Mouse (Mus musculus): Measurements from ENCODE around the gene Sel1l3. TPM values are rescaled to one million over a fixed set of nuclear protein-coding genes. Genes with fewer than 3 reads are reported as not detected.

The Sel1l3 gene
- polyA plus RNA-seq, 1 experiment from 2014 or later = 1.5 TPM

DNA sequence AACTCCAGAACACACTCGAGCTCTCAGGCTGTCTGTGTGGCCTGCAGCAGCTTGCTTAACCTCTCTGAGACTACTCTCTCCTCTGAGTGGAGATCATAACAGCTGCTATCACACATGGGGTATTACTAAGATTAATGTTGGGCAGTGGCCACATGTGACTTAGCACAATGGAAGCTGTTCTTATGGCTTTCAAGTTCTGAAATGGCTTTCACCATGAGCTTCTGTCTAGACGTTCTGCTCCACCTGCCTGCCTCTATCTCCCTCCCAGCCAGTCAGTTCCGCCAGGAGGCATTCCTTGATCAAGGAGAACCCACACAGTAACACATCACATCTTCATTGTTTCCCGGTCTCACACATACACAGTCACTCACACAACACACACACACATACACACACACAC lies 3.2 kb downstream of the Sel1l3 start:
- no peak for DNase-seq (ENCODE audit: low spot score)
- Histone ChIP-seq H3K9me3 (ENCODE audit: control insufficient read depth, low read length) (no peaks in the 10 kb centered on the region), H3K27ac (replicated peaks; ENCODE audit: low read depth, low read length) (no peak overlapping the region), H3K9ac (ENCODE audit: low read length) (no peak overlapping the region), H3K36me3 (ENCODE audit: control insufficient read depth, insufficient read depth, low read length) (no peaks in the 10 kb centered on the region), H3K27me3 (ENCODE audit: control insufficient read depth, insufficient read depth, low read length) (peaks cover 24% of the 10 kb centered on the region), H3K4me2 (ENCODE audit: low read depth, severe bottlenecking) (no peak overlapping the region), H3K4me3 (ENCODE audit: low read depth, low read length) (no peak overlapping the region), H3K4me1 (ENCODE audit: control insufficient read depth, insufficient read depth, low read length) (no peaks in the 10 kb centered on the region)
- ATAC-seq (ENCODE audit: insufficient number of reproducible peaks, low FRiP score, low TSS enrichment, low read depth) = no peak
- WGBS = 82% methylated on average over 4 of the region's 4 CpGs

DNA sequence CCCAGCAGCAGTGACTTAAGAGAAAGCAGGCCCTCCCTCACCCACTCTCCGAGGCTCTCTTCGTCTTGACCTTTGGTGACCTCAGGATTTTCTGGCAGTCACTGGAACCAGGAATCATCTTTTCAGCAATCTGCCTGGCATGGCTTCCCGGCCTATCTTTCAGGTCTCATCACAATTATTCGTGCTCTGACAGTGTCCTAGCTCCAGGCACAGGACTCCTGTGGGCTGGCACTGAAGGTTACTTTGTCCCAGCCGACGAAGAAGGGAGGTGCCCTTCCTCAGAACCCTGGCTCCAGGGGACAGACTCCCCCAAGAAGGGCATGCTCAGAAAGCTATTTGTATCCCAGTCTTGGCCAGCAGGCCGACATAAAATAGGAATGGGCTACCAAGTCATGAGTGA lies 4.0 kb downstream of the Sel1l3 start:
- ATAC-seq (ENCODE audit: insufficient number of reproducible peaks, low FRiP score, low TSS enrichment, low read depth) = no peak
- Histone ChIP-seq H3K9me3 (ENCODE audit: control insufficient read depth, low read length) (no peaks in the 10 kb centered on the region), H3K4me2 (ENCODE audit: low read depth, severe bottlenecking) (no peak overlapping the region), H3K36me3 (ENCODE audit: control insufficient read depth, insufficient read depth, low read length) (no peaks in the 10 kb centered on the region), H3K9ac (ENCODE audit: low read length) (no peak overlapping the region), H3K27me3 (ENCODE audit: control insufficient read depth, insufficient read depth, low read length) (peaks cover 24% of the 10 kb centered on the region), H3K4me1 (ENCODE audit: control insufficient read depth, insufficient read depth, low read length) (no peaks in the 10 kb centered on the region), H3K27ac (replicated peaks; ENCODE audit: low read depth, low read length) (no peak overlapping the region), H3K4me3 (ENCODE audit: low read depth, low read length) (no peak overlapping the region)
- 42% methylated on average over 7 of the region's 7 CpGs for WGBS
- DNase-seq (ENCODE audit: low spot score) = no peak

DNA sequence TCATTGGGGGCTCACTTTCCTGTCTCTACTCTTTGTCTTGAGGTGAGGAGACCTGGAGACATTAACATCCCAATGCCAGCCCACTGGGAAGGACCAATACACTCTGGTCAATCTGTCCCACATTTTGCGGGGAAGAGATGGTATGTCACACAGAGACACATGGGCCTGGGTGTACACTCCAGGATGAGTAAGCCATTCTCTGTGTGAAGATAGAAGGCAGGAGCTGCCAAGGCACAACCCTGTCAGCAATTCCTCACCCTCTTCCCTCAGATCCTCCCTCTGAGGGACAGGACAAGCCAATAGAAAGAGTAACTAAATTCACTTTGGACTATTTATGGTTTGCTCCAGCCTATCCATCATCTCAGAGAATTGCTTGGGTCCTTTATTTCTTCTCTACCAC lies 5.0 kb downstream of the Sel1l3 start:
- ATAC-seq (ENCODE audit: insufficient number of reproducible peaks, low FRiP score, low TSS enrichment, low read depth) (no peak), DNase-seq (ENCODE audit: low spot score) (no peak)
- 96% methylated on average over 1 of the region's 1 CpGs for WGBS

DNA sequence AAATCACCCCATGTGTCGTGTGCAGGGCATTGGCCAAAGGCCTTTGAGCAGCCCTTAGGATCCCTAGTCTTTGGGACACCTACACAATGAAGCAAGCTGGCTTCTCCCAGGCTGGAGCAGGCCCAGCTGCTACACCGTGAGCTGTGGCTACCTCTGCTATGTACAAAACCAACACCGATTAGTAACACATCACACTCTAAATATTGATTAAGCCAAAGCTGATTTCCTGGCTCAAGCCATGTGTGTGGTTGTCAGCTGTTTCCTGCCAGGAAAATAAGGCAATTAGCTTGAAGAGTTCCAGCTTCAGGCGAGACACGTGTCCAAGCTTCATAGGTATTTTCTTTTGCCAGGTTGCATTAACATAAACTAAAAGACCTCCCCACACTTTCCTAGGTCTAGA lies 7.2 kb downstream of the Sel1l3 start:
- no peaks in the 10 kb centered on the region for H3K36me3 ChIP-seq (ENCODE audit: control insufficient read depth, insufficient read depth, low read length)
- DNase-seq (ENCODE audit: low spot score) (no peak), ATAC-seq (ENCODE audit: insufficient number of reproducible peaks, low FRiP score, low TSS enrichment, low read depth) (no peak)
- WGBS = 78% methylated on average over 5 of the region's 5 CpGs
- H3K9ac ChIP-seq (ENCODE audit: low read length) = no peak overlapping the region
- H3K27ac ChIP-seq (replicated peaks; ENCODE audit: low read depth, low read length) = no peak overlapping the region
- H3K4me2 ChIP-seq (ENCODE audit: low read depth, severe bottlenecking) = no peak overlapping the region
- no peak overlapping the region for H3K4me3 ChIP-seq (ENCODE audit: low read depth, low read length)
- no peaks in the 10 kb centered on the region for H3K4me1 ChIP-seq (ENCODE audit: control insufficient read depth, insufficient read depth, low read length)
- peaks cover 7% of the 10 kb centered on the region; the same call in 1 of the 2 replicates for H3K27me3 ChIP-seq (ENCODE audit: control insufficient read depth, insufficient read depth, low read length)
- H3K9me3 ChIP-seq (ENCODE audit: control insufficient read depth, low read length) = no peaks in the 10 kb centered on the region; the same call in 1 of the 2 replicates

More for the DNA sequence above, 5.0 kb downstream of the Sel1l3 start:
- no peak overlapping the region for H3K9ac ChIP-seq (ENCODE audit: low read length)
- no peak overlapping the region for H3K27ac ChIP-seq (replicated peaks; ENCODE audit: low read depth, low read length)
- no peak overlapping the region for H3K4me3 ChIP-seq (ENCODE audit: low read depth, low read length)
- no peaks in the 10 kb centered on the region; the same call in 1 of the 2 replicates for H3K9me3 ChIP-seq (ENCODE audit: control insufficient read depth, low read length)
- H3K4me2 ChIP-seq (ENCODE audit: low read depth, severe bottlenecking) = no peak overlapping the region
- no peaks in the 10 kb centered on the region for H3K36me3 ChIP-seq (ENCODE audit: control insufficient read depth, insufficient read depth, low read length)
- no peaks in the 10 kb centered on the region for H3K4me1 ChIP-seq (ENCODE audit: control insufficient read depth, insufficient read depth, low read length)
- peaks cover 16% of the 10 kb centered on the region for H3K27me3 ChIP-seq (ENCODE audit: control insufficient read depth, insufficient read depth, low read length)

DNA sequence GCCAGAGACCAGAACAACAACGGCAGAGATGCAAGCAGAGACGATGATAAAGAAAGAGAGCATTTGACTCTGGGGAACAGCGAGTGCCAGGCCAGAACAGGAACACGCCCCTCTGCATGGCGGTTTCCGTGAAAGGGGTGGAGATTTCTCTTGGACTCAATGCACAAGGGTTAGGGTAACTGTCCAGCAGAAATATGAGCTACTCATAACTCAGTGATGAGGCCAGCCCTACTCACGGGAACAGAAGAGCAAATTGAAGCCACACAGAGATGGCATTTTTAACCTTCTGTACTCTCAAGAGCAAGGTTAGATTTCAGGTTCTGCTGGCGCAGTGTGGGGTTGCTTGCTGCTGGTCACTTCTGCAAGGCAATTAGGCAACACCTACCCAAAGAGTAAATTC lies 11.0 kb downstream of the Sel1l3 start:
- Histone ChIP-seq H3K9ac (ENCODE audit: low read length) (no peak overlapping the region), H3K27ac (replicated peaks; ENCODE audit: low read depth, low read length) (no peak overlapping the region), H3K9me3 (ENCODE audit: control insufficient read depth, low read length) (no peaks in the 10 kb centered on the region; the same call in 1 of the 2 replicates), H3K4me3 (ENCODE audit: low read depth, low read length) (no peak overlapping the region), H3K27me3 (ENCODE audit: control insufficient read depth, insufficient read depth, low read length) (no peaks in the 10 kb centered on the region), H3K4me1 (ENCODE audit: control insufficient read depth, insufficient read depth, low read length) (no peaks in the 10 kb centered on the region), H3K36me3 (ENCODE audit: control insufficient read depth, insufficient read depth, low read length) (no peaks in the 10 kb centered on the region), H3K4me2 (ENCODE audit: low read depth, severe bottlenecking) (no peak overlapping the region)
- ATAC-seq (ENCODE audit: insufficient number of reproducible peaks, low FRiP score, low TSS enrichment, low read depth) = no peak
- WGBS = 87% methylated on average over 8 of the region's 8 CpGs
- DNase-seq (ENCODE audit: low spot score) = no peak

DNA sequence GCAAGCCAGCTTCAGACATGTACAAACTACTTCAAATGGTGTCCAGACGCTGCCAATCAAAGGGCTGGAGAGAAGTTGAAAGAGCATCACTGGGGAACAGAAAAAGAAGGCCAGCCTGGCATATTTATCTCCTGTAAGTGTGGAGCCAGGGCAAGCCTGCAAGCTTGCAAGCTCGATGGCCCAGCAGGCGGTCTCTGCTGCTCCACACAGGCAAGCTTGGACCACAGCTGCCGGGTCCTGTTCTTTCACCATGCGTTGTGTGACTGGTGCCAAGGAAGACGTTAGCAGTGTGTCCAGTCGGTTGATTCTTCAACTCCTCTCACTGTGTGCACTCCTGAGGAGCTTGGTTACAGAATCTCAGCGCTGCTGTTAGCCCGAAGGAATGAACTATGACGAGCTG lies 12.9 kb downstream of the Sel1l3 start:
- 85% methylated on average over 10 of the region's 10 CpGs for WGBS

DNA sequence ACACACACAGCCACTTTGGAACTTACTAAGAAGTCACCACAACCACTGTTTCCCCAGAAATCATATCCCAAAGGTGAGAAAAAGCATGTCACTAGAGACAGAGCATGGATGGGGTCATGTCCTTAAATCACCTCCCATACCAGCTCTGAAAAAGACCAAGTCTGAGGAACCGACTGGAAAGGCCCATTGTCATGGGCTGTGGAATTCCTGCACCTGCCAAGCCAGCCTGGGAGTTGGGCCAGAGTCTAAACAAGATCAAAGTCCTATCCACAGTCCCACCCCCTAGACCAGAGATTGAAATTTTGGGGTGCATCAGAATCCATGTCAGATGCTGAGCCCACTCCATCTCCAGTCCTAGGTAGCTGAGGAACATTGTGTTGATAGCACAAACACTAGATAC lies 15.3 kb downstream of the Sel1l3 start:
- Histone ChIP-seq H3K36me3 (ENCODE audit: control insufficient read depth, insufficient read depth, low read length) (no peaks in the 10 kb centered on the region), H3K9ac (ENCODE audit: low read length) (no peak overlapping the region), H3K9me3 (ENCODE audit: control insufficient read depth, low read length) (no peaks in the 10 kb centered on the region), H3K27me3 (ENCODE audit: control insufficient read depth, insufficient read depth, low read length) (no peaks in the 10 kb centered on the region), H3K4me2 (ENCODE audit: low read depth, severe bottlenecking) (no peak overlapping the region), H3K4me3 (ENCODE audit: low read depth, low read length) (no peak overlapping the region), H3K27ac (replicated peaks; ENCODE audit: low read depth, low read length) (no peak overlapping the region), H3K4me1 (ENCODE audit: control insufficient read depth, insufficient read depth, low read length) (no peaks in the 10 kb centered on the region)
- ATAC-seq (ENCODE audit: insufficient number of reproducible peaks, low FRiP score, low TSS enrichment, low read depth) = no peak
- no peak for DNase-seq (ENCODE audit: low spot score)
- WGBS = 86% methylated on average over 1 of the region's 1 CpGs

More for the DNA sequence above, 12.9 kb downstream of the Sel1l3 start:
- no peak for ATAC-seq (ENCODE audit: insufficient number of reproducible peaks, low FRiP score, low TSS enrichment, low read depth)
- H3K9ac ChIP-seq (ENCODE audit: low read length) = no peak overlapping the region
- no peaks in the 10 kb centered on the region; the same call in 1 of the 2 replicates for H3K9me3 ChIP-seq (ENCODE audit: control insufficient read depth, low read length)
- H3K4me3 ChIP-seq (ENCODE audit: low read depth, low read length) = no peak overlapping the region
- no peaks in the 10 kb centered on the region for H3K27me3 ChIP-seq (ENCODE audit: control insufficient read depth, insufficient read depth, low read length)
- no peak overlapping the region for H3K4me2 ChIP-seq (ENCODE audit: low read depth, severe bottlenecking)
- no peak overlapping the region for H3K27ac ChIP-seq (replicated peaks; ENCODE audit: low read depth, low read length)
- no peaks in the 10 kb centered on the region for H3K4me1 ChIP-seq (ENCODE audit: control insufficient read depth, insufficient read depth, low read length)
- H3K36me3 ChIP-seq (ENCODE audit: control insufficient read depth, insufficient read depth, low read length) = no peaks in the 10 kb centered on the region
- no peak for DNase-seq (ENCODE audit: low spot score)

DNA sequence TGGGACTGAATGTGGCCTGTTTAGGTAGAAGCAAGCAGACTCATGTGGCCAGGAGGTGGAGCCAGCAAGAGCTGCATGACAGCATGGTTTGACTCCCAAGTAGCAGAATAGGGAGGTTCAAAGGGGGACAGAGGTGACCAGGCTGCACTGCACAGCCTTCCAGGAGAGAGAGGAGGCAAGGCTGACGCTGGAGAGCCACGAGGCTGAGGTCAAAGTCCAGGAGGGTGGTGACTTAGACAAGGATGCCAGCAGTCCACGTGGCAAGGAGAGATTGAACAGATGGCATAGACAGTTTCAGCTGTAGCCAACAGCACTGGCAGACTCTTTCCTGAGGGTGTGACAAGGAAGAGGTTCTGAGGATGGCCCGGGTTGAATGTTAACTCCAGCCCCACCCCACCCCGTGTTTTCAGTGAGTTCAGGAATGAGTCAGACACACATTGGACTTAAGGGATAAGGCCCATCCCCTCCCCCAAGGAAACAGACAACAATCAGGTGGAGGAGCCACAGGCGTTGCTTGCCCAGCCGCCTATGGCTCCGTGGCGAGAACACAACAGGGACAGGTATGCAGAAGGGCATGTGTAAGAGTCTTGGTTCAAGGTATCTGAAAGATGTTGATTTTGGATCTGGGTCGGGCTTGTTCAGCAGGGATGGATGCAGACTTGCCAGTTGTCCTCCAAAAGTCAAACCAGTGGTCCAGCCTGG lies 17.2 kb downstream of the Sel1l3 start:
- Histone ChIP-seq H3K4me2 (ENCODE audit: low read depth, severe bottlenecking) (no peak overlapping the region), H3K9me3 (ENCODE audit: control insufficient read depth, low read length) (no peaks in the 10 kb centered on the region), H3K9ac (ENCODE audit: low read length) (no peak overlapping the region), H3K4me1 (ENCODE audit: control insufficient read depth, insufficient read depth, low read length) (no peaks in the 10 kb centered on the region), H3K4me3 (ENCODE audit: low read depth, low read length) (no peak overlapping the region), H3K36me3 (ENCODE audit: control insufficient read depth, insufficient read depth, low read length) (no peaks in the 10 kb centered on the region), H3K27me3 (ENCODE audit: control insufficient read depth, insufficient read depth, low read length) (no peaks in the 10 kb centered on the region), H3K27ac (replicated peaks; ENCODE audit: low read depth, low read length) (no peak overlapping the region)
- no peak for DNase-seq (ENCODE audit: low spot score)
- 75% methylated on average over 10 of the region's 10 CpGs for WGBS
- ATAC-seq (ENCODE audit: insufficient number of reproducible peaks, low FRiP score, low TSS enrichment, low read depth) = no peak

DNA sequence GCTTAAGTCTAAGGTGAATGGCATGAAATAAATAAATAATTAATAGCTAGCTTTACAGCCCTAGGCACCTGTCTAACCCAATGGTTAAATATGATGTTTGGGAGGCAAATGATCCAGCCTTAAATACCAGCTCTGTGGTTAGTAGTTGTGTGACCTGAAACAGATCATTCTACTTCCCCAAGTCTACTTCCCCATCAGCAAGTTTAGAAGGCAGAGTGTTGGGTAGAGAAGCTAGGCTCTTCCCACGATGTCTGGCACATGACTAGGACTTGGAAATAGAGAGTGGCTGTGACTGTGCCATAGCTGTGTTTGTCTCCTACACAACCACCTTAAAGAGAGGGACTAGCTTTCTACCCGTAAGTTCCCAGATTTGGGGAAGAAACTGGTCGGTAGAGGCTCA lies 18.9 kb downstream of the Sel1l3 start:
- no peaks in the 10 kb centered on the region for H3K4me1 ChIP-seq (ENCODE audit: control insufficient read depth, insufficient read depth, low read length)
- no peaks in the 10 kb centered on the region for H3K27me3 ChIP-seq (ENCODE audit: control insufficient read depth, insufficient read depth, low read length)
- ATAC-seq (ENCODE audit: insufficient number of reproducible peaks, low FRiP score, low TSS enrichment, low read depth) (no peak), DNase-seq (ENCODE audit: low spot score) (no peak)
- no peak overlapping the region for H3K4me2 ChIP-seq (ENCODE audit: low read depth, severe bottlenecking)
- no peaks in the 10 kb centered on the region for H3K36me3 ChIP-seq (ENCODE audit: control insufficient read depth, insufficient read depth, low read length)
- no peak overlapping the region for H3K9ac ChIP-seq (ENCODE audit: low read length)
- no peak overlapping the region for H3K27ac ChIP-seq (replicated peaks; ENCODE audit: low read depth, low read length)
- no peaks in the 10 kb centered on the region for H3K9me3 ChIP-seq (ENCODE audit: control insufficient read depth, low read length)
- 91% methylated on average over 3 of the region's 3 CpGs for whole genome bisulfite sequencing
- no peak overlapping the region for H3K4me3 ChIP-seq (ENCODE audit: low read depth, low read length)
